Mouse (Mus musculus) neutrophil, adult 5-6 weeks (primary cell): ENCODE data around the gene Wnt9a. TPM values are rescaled to one million over a fixed set of nuclear protein-coding genes. Genes with fewer than 3 reads are reported as not detected.
A peak's percentile ranks its signal among the peaks of the same experiment; 100 is the strongest.

Experiments
- ATAC-seq: fragments of 151-379, 151-347 bp; 2 replicates; pipeline ENCODE4 v1.8.0; 2017; ENCODE audit warnings: mild to moderate bottlenecking, moderate TSS enrichment; ENCODE audit not compliant: insufficient number of reproducible peaks, poor library complexity, low FRiP score, severe bottlenecking; ENCODE audit errors: extremely low read depth
- total RNA-seq: library from RNA; stranded (forward); fragments of 200-1000 nt; gene quantifications from 2 replicates; pipeline ENCODE4 v1.2.3, GENCODE M21; 2017

Wnt9a gene
- total RNA-seq, 1 experiment from 2014 or later = not detected

GRCm38 (mm10) chr11:59375475-59375874 is 68.7 kb downstream of the Wnt9a start, which contains the start of gene Prss38:
Prss38 (minus strand) TSS chr11:59375657.
- 0 out of 2 replicates have a peak, but pooled peaks have one; percentile 6 for ATAC-seq

GRCm38 (mm10) chr11:59377999-59378398 is 71.3 kb downstream of the Wnt9a start:
- ATAC-seq = no peak

- no peak for ATAC-seq
Observed at GRCm38 (mm10) chr11:59379547-59379946, 72.8 kb downstream of the Wnt9a start.

Other genes starting within 250 kb of the Wnt9a start
- gene Obscn, start 170.5 kb upstream of the Wnt9a start, total RNA-seq = 0.23 and 0.74 TPM in 2 replicates
- 4.1 and 7.7 TPM in 2 replicates for gene Iba57, start 143.2 kb upstream of the Wnt9a start, total RNA-seq
- gene Gjc2, start 123.7 kb upstream of the Wnt9a start, total RNA-seq = not detected in 2 replicates
- 19.0 and 26.8 TPM in 2 replicates for gene Guk1, start 114.7 kb upstream of the Wnt9a start, total RNA-seq
- gene Mrpl55, start 104.4 kb upstream of the Wnt9a start, total RNA-seq = 16.1 and 17.1 TPM in 2 replicates
- gene 2310033P09Rik, start 98.6 kb upstream of the Wnt9a start, total RNA-seq = 12.0 and 14.5 TPM in 2 replicates
- 210 and 259 TPM in 2 replicates for gene Arf1, start 78.7 kb upstream of the Wnt9a start, total RNA-seq
- gene Wnt3a, start 16.2 kb upstream of the Wnt9a start, total RNA-seq = not detected in 2 replicates
- not detected in 2 replicates for gene Prss38, start 68.7 kb downstream of the Wnt9a start, total RNA-seq
- 10.4 and 11.2 TPM in 2 replicates for gene Jmjd4, start 143.1 kb downstream of the Wnt9a start, total RNA-seq
- gene Snap47, start 144.3 kb downstream of the Wnt9a start, total RNA-seq = 6.3 and 6.9 TPM in 2 replicates
- gene Zfp867, start 165.5 kb downstream of the Wnt9a start, total RNA-seq = 2.7 and 4.4 TPM in 2 replicates
- 9.2 and 14.0 TPM in 2 replicates for gene Zkscan17, start 219.8 kb downstream of the Wnt9a start, total RNA-seq
- gene Nlrp3, start 234.6 kb downstream of the Wnt9a start, total RNA-seq = 146 and 152 TPM in 2 replicates